Mouse (Mus musculus) splenic B cell, adult 2 months (primary cell): ENCODE measurements around the gene Pard3b.

ENCODE experiments used
- DNase-seq: peaks from one replicate; pipeline ENCODE4 v3.0.0-alpha.2; 2011; ENCODE audit warnings: low read depth, low spot score
- H3K27me3 ChIP-seq: 2 replicates; pipeline ENCODE4 v1.6.1; 2012; ENCODE audit warnings: mild to moderate bottlenecking, low read length, moderate library complexity, mixed read lengths; ENCODE audit not compliant: control insufficient read depth, poor library complexity, insufficient read depth, severe bottlenecking
- H3K36me3 ChIP-seq: 2 replicates; pipeline ENCODE4 v1.6.1; 2012; ENCODE audit warnings: mild to moderate bottlenecking, low read length, moderate library complexity, mixed read lengths; ENCODE audit not compliant: control insufficient read depth, poor library complexity, insufficient read depth, severe bottlenecking

Pard3b gene

GRCm38 (mm10) chr1:62551516-62551915 is 912.9 kb downstream of the Pard3b start:
- no peak for DNase-seq
- Histone ChIP-seq H3K36me3 (no peaks in the 10 kb centered on the region), H3K27me3 (no peaks in the 10 kb centered on the region)

GRCm38 (mm10) chr1:62555838-62556237 is 917.2 kb downstream of the Pard3b start:
- H3K27me3 ChIP-seq: no peaks in the 10 kb centered on the region
- no peaks in the 10 kb centered on the region for H3K36me3 ChIP-seq
- peak; percentile 5 for DNase-seq

GRCm38 (mm10) chr1:62562987-62563386 is 924.4 kb downstream of the Pard3b start:
- H3K36me3 ChIP-seq: no peaks in the 10 kb centered on the region
- H3K27me3 ChIP-seq: no peaks in the 10 kb centered on the region
- DNase-seq: no peak

GRCm38 (mm10) chr1:62564245-62565119 is 925.9 kb downstream of the Pard3b start:
- DNase-seq: no peak
- Histone ChIP-seq H3K27me3 (no peaks in the 10 kb centered on the region), H3K36me3 (no peaks in the 10 kb centered on the region)

GRCm38 (mm10) chr1:62565120-62565809 is 926.6 kb downstream of the Pard3b start:
- no peak for DNase-seq
- Histone ChIP-seq H3K36me3 (no peaks in the 10 kb centered on the region), H3K27me3 (no peaks in the 10 kb centered on the region)

GRCm38 (mm10) chr1:62566596-62566995 is 928.0 kb downstream of the Pard3b start:
- H3K36me3 ChIP-seq: no peaks in the 10 kb centered on the region
- no peak for DNase-seq
- H3K27me3 ChIP-seq: no peaks in the 10 kb centered on the region

- Histone ChIP-seq H3K36me3 (no peaks in the 10 kb centered on the region), H3K27me3 (no peaks in the 10 kb centered on the region)
- DNase-seq: no peak
Observed at GRCm38 (mm10) chr1:62576939-62577590, 938.4 kb downstream of the Pard3b start.

- DNase-seq: no peak
- Histone ChIP-seq H3K36me3 (no peaks in the 10 kb centered on the region), H3K27me3 (no peaks in the 10 kb centered on the region)
Observed at GRCm38 (mm10) chr1:62579024-62579765, 940.6 kb downstream of the Pard3b start.

GRCm38 (mm10) chr1:62580314-62580935 is 941.8 kb downstream of the Pard3b start:
- DNase-seq: no peak
- Histone ChIP-seq H3K36me3 (no peaks in the 10 kb centered on the region), H3K27me3 (no peaks in the 10 kb centered on the region)

GRCm38 (mm10) chr1:62582476-62582875 is 943.9 kb downstream of the Pard3b start:
- no peaks in the 10 kb centered on the region for H3K27me3 ChIP-seq
- H3K36me3 ChIP-seq: no peaks in the 10 kb centered on the region
- no peak for DNase-seq

GRCm38 (mm10) chr1:62587536-62587935 is 948.9 kb downstream of the Pard3b start:
- H3K36me3 ChIP-seq: no peaks in the 10 kb centered on the region
- DNase-seq: no peak
- H3K27me3 ChIP-seq: no peaks in the 10 kb centered on the region

- no peak for DNase-seq
- no peaks in the 10 kb centered on the region for H3K36me3 ChIP-seq
Observed at GRCm38 (mm10) chr1:62591296-62592031, 952.8 kb downstream of the Pard3b start.

GRCm38 (mm10) chr1:62595401-62595800 is 956.8 kb downstream of the Pard3b start:
- Histone ChIP-seq H3K36me3 (no peaks in the 10 kb centered on the region), H3K27me3 (no peaks in the 10 kb centered on the region)
- DNase-seq: no peak

More at GRCm38 (mm10) chr1:62591296-62592031, 952.8 kb downstream of the Pard3b start:
- H3K27me3 ChIP-seq: no peaks in the 10 kb centered on the region
